Mouse (Mus musculus) heart, embryonic 16.5 days (tissue): ENCODE data around the gene Spib. TPM values are rescaled to one million over a fixed set of nuclear protein-coding genes. Genes with fewer than 3 reads are reported as not detected.

Experiments used
- ATAC-seq: fragments of 200-750 bp; cut with Nextera tagmentation; replicated peaks from 2 replicates; pipeline ENCODE4 v1.8.0; 2017; ENCODE audit warnings: moderate number of reproducible peaks; ENCODE audit not compliant: insufficient read depth, low FRiP score; ENCODE audit errors: extremely low read depth
- H3K27ac ChIP-seq: fragments of 300-500 bp; sonication (generic); 2 replicates; pipeline ENCODE4 v1.5.1; 2014; ENCODE audit warnings: mild to moderate bottlenecking, low read length, control low read depth, moderate library complexity
- H3K27me3 ChIP-seq: fragments of 300-500 bp; sonication (generic); 2 replicates; pipeline ENCODE4 v1.6.1; 2014; ENCODE audit warnings: low read length, mixed read lengths; ENCODE audit not compliant: control insufficient read depth, insufficient read depth
- H3K36me3 ChIP-seq: fragments of 300-500 bp; sonication (generic); 2 replicates; pipeline ENCODE4 v1.6.1; 2014; ENCODE audit not compliant: control insufficient read depth, insufficient read depth
- H3K4me1 ChIP-seq: fragments of 300-500 bp; sonication (generic); 2 replicates; pipeline ENCODE4 v1.6.1; 2014; ENCODE audit warnings: low read length, mixed read lengths; ENCODE audit not compliant: control insufficient read depth, insufficient read depth
- H3K4me2 ChIP-seq: fragments of 300-500 bp; sonication (generic); 2 replicates; pipeline ENCODE4 v1.6.1; 2014; ENCODE audit warnings: low read depth, mild to moderate bottlenecking, control low read depth, low read length
- H3K4me3 ChIP-seq: fragments of 300-500 bp; sonication (generic); 2 replicates; pipeline ENCODE4 v1.5.1; 2014; ENCODE audit warnings: mild to moderate bottlenecking, control low read depth, low read length
- H3K9ac ChIP-seq: fragments of 300-500 bp; sonication (generic); 2 replicates; pipeline ENCODE4 v1.6.1; 2014; ENCODE audit warnings: low read length, control low read depth
- H3K9me3 ChIP-seq: fragments of 300-500 bp; sonication (generic); replicated peaks from 2 replicates; pipeline ENCODE4 v1.6.1; 2016; ENCODE audit warnings: low read length; ENCODE audit not compliant: control insufficient read depth
- WGBS: fragments of 180-500 bp; shearing (Covaris S2); extraction: QIAGEN DNeasy Blood & Tissue Kit; methylation state at CpG from one replicate; pipeline ENCODE4 v1.1.7; 2014; 5-methylcytosine and 5-hydroxymethylcytosine counted together
- polyA plus RNA-seq: library from polyadenylated mRNA; unstranded; fragments of >200 nt; fragmentation: Nextera tagmentation; extraction: Ambion mirVana; gene quantifications from 2 replicates; pipeline ENCODE4 v1.2.1, GENCODE M21; 2015

Spib gene
- polyA plus RNA-seq, 1 experiment from 2014 or later = 5.9 TPM

DNA sequence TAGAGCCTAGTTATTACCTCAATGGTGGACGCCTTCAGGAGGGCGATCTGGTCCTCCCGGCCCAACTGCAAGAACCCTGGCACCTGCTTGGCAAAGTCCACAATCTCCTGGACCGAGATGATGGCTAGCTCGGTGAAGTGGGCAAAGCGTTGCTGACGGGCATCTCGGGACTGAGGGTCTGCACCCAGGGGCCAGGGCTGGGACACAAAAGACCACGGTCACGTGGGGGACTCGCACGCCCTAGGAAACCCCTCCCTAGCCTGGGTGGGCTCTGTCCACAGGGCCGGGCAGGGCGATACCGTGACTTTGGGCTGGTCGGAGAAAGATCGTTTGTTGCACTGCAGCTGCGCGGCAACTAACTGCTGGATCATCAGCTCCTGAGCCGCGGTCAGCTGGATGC, 19.4 kb upstream of the Spib start:
- peaks cover 16% of the 10 kb centered on the region for H3K4me1 ChIP-seq
- no peak overlapping the region for H3K4me2 ChIP-seq
- peaks cover 9% of the 10 kb centered on the region for H3K27me3 ChIP-seq
- no peak overlapping the region for H3K4me3 ChIP-seq
- WGBS = 91% methylated on average over 21 of the region's 21 CpGs
- no peak overlapping the region for H3K27ac ChIP-seq
- ATAC-seq = no peak
- no peaks in the 10 kb centered on the region for H3K9me3 ChIP-seq
- H3K9ac ChIP-seq = no peak overlapping the region
- peaks cover 28% of the 10 kb centered on the region for H3K36me3 ChIP-seq

DNA sequence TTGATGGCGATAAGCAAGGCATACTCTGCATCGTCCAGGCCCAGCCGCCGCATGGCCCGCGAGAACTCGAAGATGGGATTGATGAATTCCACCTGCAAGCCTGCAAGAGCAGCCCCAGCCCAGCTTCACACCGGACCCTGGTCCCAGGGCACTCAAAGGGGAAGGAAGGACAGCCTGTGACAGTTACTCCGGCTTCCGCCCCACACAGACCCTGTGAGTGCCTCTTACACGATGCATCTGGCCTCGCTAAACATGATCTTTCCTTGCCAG, 18.5 kb upstream of the Spib start:
- H3K4me1 ChIP-seq = peaks cover 16% of the 10 kb centered on the region
- peaks cover 28% of the 10 kb centered on the region for H3K36me3 ChIP-seq
- peaks cover 3% of the 10 kb centered on the region; the same call in 1 of the 2 replicates for H3K9me3 ChIP-seq
- H3K27ac ChIP-seq = no peak overlapping the region
- ATAC-seq = no peak
- H3K4me3 ChIP-seq = no peak overlapping the region
- H3K9ac ChIP-seq = no peak overlapping the region
- peaks cover 3% of the 10 kb centered on the region for H3K27me3 ChIP-seq
- no peak overlapping the region for H3K4me2 ChIP-seq
- WGBS = 88% methylated on average over 12 of the region's 12 CpGs

DNA sequence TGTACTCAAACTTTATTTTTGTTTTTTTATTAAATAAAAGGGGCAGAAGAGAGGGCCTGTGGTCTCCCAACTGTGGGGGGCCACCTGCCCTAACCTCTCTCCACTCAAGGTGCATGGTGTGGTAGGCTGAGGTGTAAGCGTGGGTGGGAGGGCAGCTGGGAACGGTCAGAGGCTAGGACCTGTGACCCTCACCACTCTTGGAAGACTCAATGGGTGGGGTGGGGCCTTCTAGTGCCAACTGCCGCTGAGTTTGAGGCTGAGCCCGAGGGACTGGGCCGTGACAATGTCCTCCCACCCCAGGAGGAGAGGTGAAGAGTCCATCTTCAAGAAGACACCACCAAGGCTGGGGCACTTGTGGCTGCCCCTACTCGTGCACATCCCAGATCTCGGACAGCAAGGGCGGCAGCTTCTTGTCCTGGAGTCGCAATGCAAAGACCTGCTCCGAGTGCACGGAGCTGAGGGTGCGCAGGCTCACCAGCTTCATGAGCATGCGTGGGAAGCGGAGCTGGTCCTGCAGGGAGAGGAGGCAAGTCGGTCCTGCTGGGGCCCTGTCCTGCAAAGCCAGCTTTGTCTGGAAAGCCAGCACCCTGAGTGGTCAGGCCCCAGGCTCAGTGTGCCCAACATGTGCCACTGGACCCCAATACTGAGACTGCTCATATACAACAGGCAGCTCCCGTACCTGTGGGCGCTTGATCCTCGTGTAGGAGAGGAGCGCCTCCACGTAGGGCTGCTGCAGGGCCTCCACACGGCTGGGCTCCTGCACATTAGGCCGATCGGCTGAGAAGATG, 17.9 kb upstream of the Spib start:
- no peaks in the 10 kb centered on the region for H3K27me3 ChIP-seq
- no peak overlapping the region for H3K4me2 ChIP-seq
- WGBS = 93% methylated on average over 23 of the region's 23 CpGs
- H3K9me3 ChIP-seq = peaks cover 3% of the 10 kb centered on the region; the same call in 1 of the 2 replicates
- H3K9ac ChIP-seq = no peak overlapping the region
- peaks cover 16% of the 10 kb centered on the region for H3K4me1 ChIP-seq
- H3K36me3 ChIP-seq = peaks cover 28% of the 10 kb centered on the region
- no peak for ATAC-seq
- H3K27ac ChIP-seq = no peak overlapping the region
- no peak overlapping the region for H3K4me3 ChIP-seq

DNA sequence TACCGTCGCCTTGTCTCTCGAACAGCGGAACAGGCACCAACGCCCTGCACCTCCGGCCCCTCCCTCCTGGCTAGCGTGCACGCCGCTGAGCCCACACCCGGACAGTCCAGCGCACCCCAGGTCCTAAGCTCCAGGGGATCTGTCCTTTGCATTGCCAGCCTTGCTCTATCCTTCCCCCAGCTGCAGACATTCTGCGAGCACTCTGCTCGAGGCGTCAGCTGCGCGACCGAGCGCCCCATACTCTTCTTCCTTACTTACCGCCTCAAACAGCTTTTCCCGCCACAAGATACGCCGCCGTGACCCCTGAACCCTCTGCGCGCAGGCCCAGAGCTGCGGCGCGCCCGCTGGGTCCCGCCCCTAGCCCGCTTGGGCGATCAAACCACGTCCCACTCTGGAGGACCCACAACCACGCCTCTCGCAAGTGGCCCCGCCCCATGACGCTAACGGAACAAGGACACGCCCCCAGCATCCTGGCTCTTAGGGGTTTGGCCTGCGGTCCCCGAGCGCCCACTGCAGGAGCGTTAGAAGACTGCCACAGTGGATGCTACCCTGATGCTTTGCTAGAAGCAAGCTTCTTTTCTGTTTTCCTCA, 16.7 kb upstream of the Spib start, which contains the start of gene Pold1:
Pold1 (minus strand) TSS at position 353 of the 591 bp plus-strand sequence.
- no peaks in the 10 kb centered on the region for H3K27me3 ChIP-seq
- peak within 1 kb of the TSS; percentile 69 for H3K4me3 ChIP-seq
- peak within 1 kb of the TSS; percentile 68 for H3K27ac ChIP-seq
- ATAC-seq = peak; percentile 95
- peak within 1 kb of the TSS; percentile 76 for H3K9ac ChIP-seq
- H3K4me2 ChIP-seq = peak within 1 kb of the TSS; percentile 75
- H3K4me1 ChIP-seq = peaks cover 16% of the 10 kb centered on the region
- H3K9me3 ChIP-seq = peaks cover 3% of the 10 kb centered on the region; the same call in 1 of the 2 replicates
- WGBS = under 1% methylated on average over 43 of the region's 43 CpGs
- peaks cover 28% of the 10 kb centered on the region for H3K36me3 ChIP-seq

DNA sequence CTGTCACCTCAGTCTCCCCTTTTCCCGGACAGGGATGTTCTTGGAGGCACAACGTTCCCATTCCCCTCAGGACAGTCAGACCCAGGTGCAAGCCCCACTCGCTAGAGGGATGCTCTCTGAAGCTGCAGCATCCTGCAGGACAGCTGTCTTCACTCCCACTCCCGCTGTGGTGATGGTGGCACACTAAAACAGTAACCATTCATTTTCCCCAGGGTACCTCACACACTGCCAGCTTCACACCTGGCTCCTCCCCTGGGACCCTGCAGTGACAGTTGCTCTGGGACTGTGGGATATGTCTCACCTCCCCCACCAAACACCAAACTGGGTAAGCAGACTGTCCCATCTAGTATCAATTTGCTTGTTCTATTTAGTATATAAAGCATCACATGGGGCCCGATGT, 15.9 kb upstream of the Spib start:
- H3K9me3 ChIP-seq = peaks cover 3% of the 10 kb centered on the region; the same call in 1 of the 2 replicates
- peak overlapping the region; percentile 76 for H3K9ac ChIP-seq
- peaks cover 28% of the 10 kb centered on the region for H3K36me3 ChIP-seq
- H3K27me3 ChIP-seq = no peaks in the 10 kb centered on the region
- H3K4me2 ChIP-seq = peak overlapping the region; percentile 75
- H3K4me1 ChIP-seq = peaks cover 11% of the 10 kb centered on the region
- peak overlapping the region; percentile 69 for H3K4me3 ChIP-seq
- no peak for ATAC-seq
- H3K27ac ChIP-seq = peak overlapping the region; percentile 68
- WGBS = 19% methylated on average over 5 of the region's 5 CpGs

DNA sequence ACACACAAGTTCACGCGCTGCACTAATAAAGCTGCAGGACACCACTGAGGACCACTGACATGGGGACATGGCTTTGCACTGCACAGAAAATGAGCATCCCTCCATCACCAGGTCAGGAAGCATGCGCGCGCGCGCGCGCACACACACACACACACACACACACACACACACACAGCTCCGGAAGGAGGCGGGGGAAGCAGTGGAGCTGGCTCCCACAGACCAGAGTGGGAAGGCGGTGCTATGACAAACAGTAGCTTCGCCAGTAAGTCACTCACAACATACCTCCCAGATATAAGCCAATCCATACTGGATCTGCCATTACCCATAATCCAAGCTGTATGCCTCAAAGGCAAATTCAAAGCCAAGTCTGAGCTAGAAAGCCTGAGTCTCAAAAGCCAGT, 15.2 kb upstream of the Spib start:
- Histone ChIP-seq H3K4me2 (peak overlapping the region; percentile 75), H3K4me1 (peaks cover 9% of the 10 kb centered on the region; the same call in 1 of the 2 replicates), H3K4me3 (peak overlapping the region; percentile 69; the same call in 1 of the 2 replicates), H3K27me3 (no peaks in the 10 kb centered on the region), H3K9me3 (peaks cover 3% of the 10 kb centered on the region; the same call in 1 of the 2 replicates), H3K9ac (peak overlapping the region; percentile 76), H3K36me3 (peaks cover 26% of the 10 kb centered on the region), H3K27ac (no peak overlapping the region)
- no peak for ATAC-seq
- 95% methylated on average over 13 of the region's 13 CpGs for WGBS

DNA sequence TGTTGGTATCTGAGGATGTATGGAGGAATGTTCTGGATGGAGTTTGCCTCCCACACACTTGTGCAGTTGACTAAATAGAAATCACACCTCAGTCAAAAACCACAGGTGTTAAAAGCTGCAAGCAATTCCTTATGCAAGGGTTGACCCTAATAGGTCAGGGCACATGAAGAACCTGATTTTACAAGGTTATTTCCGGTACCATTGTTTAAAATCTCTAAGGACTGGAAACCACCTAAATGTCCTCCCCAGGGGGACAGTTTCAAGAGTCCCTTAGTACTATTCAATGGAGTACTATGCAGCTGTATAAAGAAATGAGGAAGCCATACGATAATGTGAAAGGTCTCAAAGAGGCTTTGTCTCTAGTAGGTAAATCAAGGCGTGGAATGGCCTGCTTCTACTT, 14.4 kb upstream of the Spib start:
- Histone ChIP-seq H3K36me3 (peaks cover 24% of the 10 kb centered on the region), H3K27ac (no peak overlapping the region), H3K4me1 (peaks cover 9% of the 10 kb centered on the region; the same call in 1 of the 2 replicates), H3K4me3 (no peak overlapping the region), H3K9me3 (peaks cover 3% of the 10 kb centered on the region; the same call in 1 of the 2 replicates), H3K27me3 (no peaks in the 10 kb centered on the region), H3K4me2 (no peak overlapping the region), H3K9ac (no peak overlapping the region)
- 94% methylated on average over 3 of the region's 3 CpGs for WGBS
- no peak for ATAC-seq

DNA sequence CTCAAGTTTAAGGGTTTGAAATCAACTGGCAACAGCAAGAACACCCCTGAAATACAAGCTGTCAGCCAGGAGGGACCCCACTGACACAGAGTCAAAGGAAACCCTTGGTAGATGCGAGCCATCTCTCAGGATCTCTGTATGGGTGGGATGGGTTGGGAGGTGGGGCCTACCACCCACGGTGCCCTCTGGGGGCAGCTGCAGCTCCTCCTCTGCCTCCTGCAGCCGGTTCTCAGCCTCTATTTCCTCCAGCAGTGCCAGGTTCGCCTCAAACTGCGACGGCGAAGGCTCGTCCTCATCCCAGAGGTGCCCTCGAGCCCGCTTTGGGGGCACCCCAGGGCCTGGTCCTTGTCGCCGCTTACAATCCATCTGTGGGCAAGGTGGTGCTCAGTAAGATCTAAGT, 11.2 kb upstream of the Spib start:
- peaks cover 3% of the 10 kb centered on the region; the same call in 1 of the 2 replicates for H3K9me3 ChIP-seq
- peaks cover 9% of the 10 kb centered on the region; the same call in 1 of the 2 replicates for H3K4me1 ChIP-seq
- no peak for ATAC-seq
- no peaks in the 10 kb centered on the region for H3K27me3 ChIP-seq
- peaks cover 27% of the 10 kb centered on the region for H3K36me3 ChIP-seq
- H3K9ac ChIP-seq = no peak overlapping the region
- WGBS = 78% methylated on average over 12 of the region's 12 CpGs
- no peak overlapping the region for H3K4me3 ChIP-seq
- no peak overlapping the region for H3K4me2 ChIP-seq
- no peak overlapping the region for H3K27ac ChIP-seq

DNA sequence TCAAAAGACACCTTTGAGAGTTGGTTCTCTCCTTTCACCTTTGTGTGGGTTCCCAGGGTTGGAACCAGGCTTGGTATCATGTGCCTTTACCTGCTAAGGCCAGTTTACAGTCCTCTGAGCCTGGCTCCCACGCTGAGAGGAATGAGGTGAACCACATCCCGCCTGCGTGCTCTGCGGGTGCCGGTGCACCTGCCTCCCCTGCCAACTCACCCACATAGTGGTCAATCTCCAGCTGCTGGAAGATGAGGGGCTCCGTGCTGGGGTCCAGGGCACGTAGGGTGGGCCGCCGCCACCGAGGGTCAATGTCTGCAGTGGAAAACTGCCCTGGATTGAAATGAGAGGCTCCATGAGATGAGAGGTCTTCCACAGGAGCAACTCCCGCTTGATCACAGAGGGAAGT, 10.7 kb upstream of the Spib start:
- Histone ChIP-seq H3K4me1 (peaks cover 4% of the 10 kb centered on the region; the same call in 1 of the 2 replicates), H3K27ac (no peak overlapping the region), H3K4me3 (no peak overlapping the region), H3K4me2 (no peak overlapping the region), H3K9me3 (peaks cover 3% of the 10 kb centered on the region; the same call in 1 of the 2 replicates), H3K27me3 (no peaks in the 10 kb centered on the region), H3K9ac (no peak overlapping the region), H3K36me3 (peaks cover 32% of the 10 kb centered on the region)
- no peak for ATAC-seq
- WGBS = 89% methylated on average over 11 of the region's 11 CpGs
